Mouse (Mus musculus) myocyte (in vitro differentiated cells): ENCODE results near the gene Dnlz. TPM values are rescaled to one million over a fixed set of nuclear protein-coding genes. Genes with fewer than 3 reads are reported as not detected.

Experiments used
- H3K27me3 ChIP-seq: one replicate; pipeline ENCODE4 v1.6.1; 2011; ENCODE audit not compliant: control insufficient read depth, insufficient read depth, insufficient read length
- H3K36me3 ChIP-seq: one replicate; pipeline ENCODE4 v1.6.1; 2011; ENCODE audit not compliant: control insufficient read depth, insufficient read depth
- H3K4me2 ChIP-seq: one replicate; pipeline ENCODE4 v1.6.1; 2011; ENCODE audit warnings: low read depth, control low read depth
- H3K4me3 ChIP-seq: one replicate; pipeline ENCODE4 v1.5.1; 2011; ENCODE audit warnings: mild to moderate bottlenecking, control low read depth, moderate library complexity
- H3K79me2 ChIP-seq: one replicate; pipeline ENCODE4 v1.6.1; 2011; ENCODE audit not compliant: control insufficient read depth, insufficient read depth
- H3ac ChIP-seq: one replicate; pipeline ENCODE4 v1.6.1; 2011; ENCODE audit not compliant: control insufficient read depth, insufficient read length
- CEBPB ChIP-seq: IDR thresholded peaks from 2 replicates; pipeline ENCODE4 v1.6.1; 2011; ENCODE audit warnings: mild to moderate bottlenecking, moderate library complexity; ENCODE audit not compliant: poor library complexity, insufficient read depth, severe bottlenecking
- E2F4 ChIP-seq: IDR thresholded peaks from one replicate; pipeline ENCODE4 v1.6.1; 2011; ENCODE audit warnings: mild to moderate bottlenecking, control low read depth, moderate library complexity; ENCODE audit not compliant: insufficient read depth
- MAX ChIP-seq: IDR thresholded peaks from one replicate; pipeline ENCODE4 v1.6.1; 2011; ENCODE audit warnings: low read depth, mild to moderate bottlenecking, control low read depth
- MYOD1 ChIP-seq, 3 experiments: IDR thresholded peaks; one replicate each; pipeline ENCODE4 v1.6.1; 2011; ENCODE audit warnings: control low read depth in 2 of 3, low read depth in 2 of 3, mild to moderate bottlenecking in 2 of 3, moderate library complexity in 1 of 3; ENCODE audit not compliant: insufficient read length in 2 of 3, control insufficient read depth in 1 of 3
- MYOG ChIP-seq, 3 experiments: IDR thresholded peaks; one replicate each; pipeline ENCODE4 v1.6.1; 2011; ENCODE audit warnings: control low read depth in 2 of 3, low read depth in 2 of 3, mild to moderate bottlenecking in 2 of 3; ENCODE audit not compliant: insufficient read length in 2 of 3, control insufficient read depth in 1 of 3, insufficient read depth in 1 of 3
- POLR2A ChIP-seq: IDR thresholded peaks from one replicate; pipeline ENCODE4 v1.6.1; 2011; ENCODE audit warnings: low read depth, mild to moderate bottlenecking, control low read depth, moderate library complexity; ENCODE audit not compliant: insufficient read length
- POLR2AphosphoS2 ChIP-seq: IDR thresholded peaks from one replicate; pipeline ENCODE4 v1.6.1; 2011; ENCODE audit warnings: low read depth, control low read depth; ENCODE audit not compliant: insufficient read length
- REST ChIP-seq: IDR thresholded peaks from one replicate; pipeline ENCODE4 v1.6.1; 2011; ENCODE audit warnings: mild to moderate bottlenecking, control low read depth, moderate library complexity; ENCODE audit not compliant: insufficient read depth, insufficient read length
- SRF ChIP-seq: IDR thresholded peaks from one replicate; pipeline ENCODE4 v1.6.1; 2011; ENCODE audit warnings: low read depth; ENCODE audit not compliant: control insufficient read depth, insufficient read length
- TCF12 ChIP-seq: IDR thresholded peaks from one replicate; pipeline ENCODE4 v1.6.1; 2011; ENCODE audit warnings: mild to moderate bottlenecking, control low read depth; ENCODE audit not compliant: poor library complexity, insufficient read depth, severe bottlenecking
- TCF3 ChIP-seq: IDR thresholded peaks from one replicate; pipeline ENCODE4 v1.6.1; 2011; ENCODE audit warnings: low read depth, control low read depth; ENCODE audit not compliant: insufficient read length
- USF1 ChIP-seq: IDR thresholded peaks from one replicate; pipeline ENCODE4 v1.6.1; 2011; ENCODE audit warnings: low read depth, mild to moderate bottlenecking, control low read depth, moderate library complexity
- polyA plus RNA-seq: library from polyadenylated mRNA; unstranded; fragments of >200 nt; fragmentation: generic; extraction: Trizol; gene quantifications from one replicate; pipeline ENCODE4 v1.2.1, GENCODE M21; 2012; ENCODE audit warnings: missing spikeins

Gene Dnlz
- polyA plus RNA-seq, 1 experiment: 28.4 TPM

DNA sequence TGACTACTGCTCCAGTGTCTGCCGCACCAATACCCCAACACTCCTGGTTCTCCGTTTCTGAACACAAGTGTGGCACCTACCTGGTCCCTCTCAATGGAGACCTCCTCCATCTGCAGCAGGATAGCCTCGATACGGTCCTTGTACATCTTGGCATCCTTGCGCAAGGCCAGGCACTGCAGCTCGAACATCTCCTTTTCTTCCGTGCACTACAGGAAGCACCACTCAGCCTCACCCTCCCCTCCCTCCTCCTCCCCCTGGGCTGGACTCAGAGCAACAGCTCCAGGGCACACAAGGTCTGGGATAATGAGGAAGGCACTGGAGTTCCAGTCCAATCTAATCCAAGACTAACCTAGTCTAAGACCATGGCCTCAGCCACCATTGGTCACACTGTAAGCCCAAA lies 4.8 kb upstream of the Dnlz start:
- Histone ChIP-seq H3K27me3 (no peaks in the 10 kb centered on the region), H3K36me3 (no peaks in the 10 kb centered on the region), H3K79me2 (no peaks in the 10 kb centered on the region), H3K4me3 (no peak overlapping the region), H3K4me2 (no peak overlapping the region), H3ac (no peak overlapping the region)
- TF ChIP-seq SRF (no peak), USF1 (no peak)

DNA sequence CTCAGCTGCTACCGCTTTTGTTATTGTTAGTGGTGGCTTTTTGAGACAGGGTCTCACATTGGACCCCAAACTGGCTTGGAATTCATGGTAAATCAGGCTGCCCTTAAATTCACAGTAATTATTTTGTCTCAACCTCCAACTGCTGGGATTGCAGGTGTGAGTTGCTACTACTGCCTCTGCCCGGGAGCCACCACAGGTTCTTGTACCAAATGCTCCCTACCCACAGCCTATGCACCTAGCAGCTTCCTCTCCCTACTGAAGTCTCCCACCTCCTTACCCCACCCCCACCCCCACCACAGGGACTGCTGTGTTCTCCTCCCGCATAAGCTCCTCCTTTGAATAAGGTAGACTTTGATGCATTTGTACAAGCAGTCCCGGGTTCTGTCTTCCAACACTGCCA lies 4.3 kb upstream of the Dnlz start:
- H3ac ChIP-seq: no peak overlapping the region
- TF ChIP-seq CEBPB (no peak), TCF12 (no peak), REST (no peak), MYOG (IDR thresholded peaks at IDR 0.05; ENCODE audit: control insufficient read depth in 1 of 3, insufficient read depth in 1 of 3, insufficient read length in 2 of 3, low read depth in 2 of 3) (no peak), POLR2AphosphoS2 (no peak), MAX (no peak), TCF3 (no peak), E2F4 (no peak), POLR2A (no peak), MYOD1 (IDR thresholded peaks at IDR 0.05; ENCODE audit: control insufficient read depth in 1 of 3, insufficient read length in 2 of 3, low read depth in 2 of 3) (no peak), USF1 (no peak), SRF (no peak)
- no peaks in the 10 kb centered on the region for H3K27me3 ChIP-seq
- H3K36me3 ChIP-seq: no peaks in the 10 kb centered on the region
- no peak overlapping the region for H3K4me3 ChIP-seq
- H3K79me2 ChIP-seq: peaks cover 2% of the 10 kb centered on the region
- H3K4me2 ChIP-seq: no peak overlapping the region

DNA sequence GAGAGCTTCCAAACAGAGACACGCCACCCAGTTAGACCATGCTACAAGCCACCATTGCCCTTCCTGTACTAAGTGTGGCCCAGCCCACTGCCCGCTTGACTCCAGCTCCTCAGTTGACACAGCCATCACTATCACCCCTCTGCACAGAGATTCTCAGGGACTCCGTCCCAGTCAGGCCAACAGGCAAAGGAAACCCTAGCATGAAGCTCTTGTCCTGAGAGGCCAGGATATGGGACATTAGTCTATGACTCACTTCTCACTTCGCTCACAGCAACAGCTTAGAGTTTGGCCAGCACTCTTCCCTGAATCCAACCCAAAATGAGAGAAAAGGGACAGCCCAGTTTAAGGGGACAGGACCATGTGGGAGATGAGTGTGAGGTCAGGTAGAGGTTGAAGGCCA lies 2.5 kb upstream of the Dnlz start:
- Histone ChIP-seq H3K36me3 (no peaks in the 10 kb centered on the region), H3K4me3 (no peak overlapping the region), H3K27me3 (no peaks in the 10 kb centered on the region), H3K4me2 (no peak overlapping the region), H3K79me2 (peaks cover 11% of the 10 kb centered on the region), H3ac (no peak overlapping the region)
- TF ChIP-seq E2F4 (no peak), POLR2AphosphoS2 (no peak), REST (no peak), MYOG (IDR thresholded peaks at IDR 0.05; ENCODE audit: control insufficient read depth in 1 of 3, insufficient read depth in 1 of 3, insufficient read length in 2 of 3, low read depth in 2 of 3) (no peak), MYOD1 (IDR thresholded peaks at IDR 0.05; ENCODE audit: control insufficient read depth in 1 of 3, insufficient read length in 2 of 3, low read depth in 2 of 3) (no peak), TCF12 (no peak), TCF3 (no peak), USF1 (no peak), POLR2A (no peak)

DNA sequence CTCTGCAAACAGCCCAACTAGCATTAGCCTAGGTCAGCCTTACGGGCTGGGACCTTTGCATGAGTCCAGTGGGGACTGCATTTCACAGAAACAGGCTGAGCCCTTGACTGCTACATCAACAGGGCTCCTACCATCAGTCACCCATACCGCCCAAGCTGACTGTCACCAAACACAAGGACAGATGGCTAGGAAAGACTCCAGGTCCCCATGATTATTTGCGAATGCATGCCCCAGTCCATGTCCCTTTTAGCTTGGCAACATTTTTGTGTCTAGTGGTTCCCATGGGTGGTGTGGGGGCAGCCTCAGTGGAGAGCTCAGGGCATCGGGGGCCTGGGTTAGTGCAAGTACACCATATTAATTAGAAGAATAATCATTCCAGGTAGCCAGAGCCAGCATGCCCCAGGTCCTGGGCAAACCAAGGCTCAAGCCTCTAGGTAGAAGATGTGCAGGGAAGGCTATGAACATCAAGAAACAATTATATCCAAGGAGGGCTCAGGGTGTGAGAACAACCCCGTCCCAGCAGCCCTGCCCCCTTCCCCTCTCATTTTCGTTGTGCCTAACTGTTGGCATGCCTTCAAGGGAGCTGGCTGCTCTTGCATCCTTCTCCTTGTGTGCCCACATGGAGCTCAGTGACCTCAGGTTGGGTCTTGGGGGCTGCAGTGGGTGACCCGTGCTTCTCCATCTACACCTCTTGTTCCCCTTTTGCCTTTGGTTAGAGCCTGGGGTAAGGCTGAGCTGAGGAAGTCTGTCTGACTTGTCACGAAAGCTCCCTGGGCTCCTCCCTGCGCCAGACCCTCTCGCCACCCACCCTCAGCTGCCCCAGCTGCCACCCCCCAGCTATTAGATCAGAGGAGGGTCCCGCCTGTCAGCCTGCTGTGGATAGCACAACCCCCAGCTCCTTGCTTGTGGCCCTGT lies 1.4 kb upstream of the Dnlz start:
- H3K4me3 ChIP-seq: peak overlapping the region; percentile 56
- H3K79me2 ChIP-seq: peaks cover 11% of the 10 kb centered on the region
- no peaks in the 10 kb centered on the region for H3K36me3 ChIP-seq
- peak overlapping the region; percentile 83 for H3K4me2 ChIP-seq
- no peaks in the 10 kb centered on the region for H3K27me3 ChIP-seq
- H3ac ChIP-seq: no peak overlapping the region
- TF ChIP-seq MYOG (IDR thresholded peaks at IDR 0.05; ENCODE audit: control insufficient read depth in 1 of 3, insufficient read depth in 1 of 3, insufficient read length in 2 of 3, low read depth in 2 of 3) (no peak), REST (no peak), E2F4 (no peak), USF1 (no peak), TCF3 (no peak), TCF12 (no peak), SRF (no peak), MYOD1 (IDR thresholded peaks at IDR 0.05; ENCODE audit: control insufficient read depth in 1 of 3, insufficient read length in 2 of 3, low read depth in 2 of 3) (no peak)

DNA sequence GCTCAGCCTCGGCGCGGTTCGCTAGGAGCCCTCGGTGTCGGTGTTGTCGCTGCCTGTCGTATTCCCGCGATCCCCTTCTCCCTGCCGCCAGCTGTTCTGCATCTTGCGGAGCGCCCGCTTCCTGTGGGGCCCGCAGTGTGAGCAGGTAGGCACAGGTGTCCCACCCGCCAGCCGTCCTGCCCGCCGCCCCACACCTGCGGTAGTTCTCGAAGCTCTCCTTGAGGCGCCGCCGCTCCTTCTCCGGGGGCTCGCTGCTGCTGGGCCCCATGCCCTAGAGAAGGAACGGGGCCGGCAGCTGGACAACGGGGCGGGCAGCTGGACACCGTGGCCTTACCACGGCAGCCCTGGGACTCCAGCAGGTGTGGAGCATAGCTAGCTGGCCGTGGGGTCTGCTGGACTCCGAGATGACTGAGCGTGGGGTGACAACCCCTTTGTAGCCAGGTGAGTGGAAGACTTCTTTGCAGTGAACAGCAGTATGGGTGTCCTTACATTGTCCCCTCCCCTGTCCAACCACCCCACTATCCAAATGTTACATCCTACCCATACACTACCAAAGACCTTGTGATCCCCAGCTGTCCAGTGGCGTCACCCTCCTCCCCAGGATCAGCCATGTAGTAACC lies 491 bp upstream of the Dnlz start:
- Histone ChIP-seq H3K36me3 (peaks cover 4% of the 10 kb centered on the region), H3K27me3 (no peaks in the 10 kb centered on the region), H3ac (peak overlapping the region; percentile 86), H3K79me2 (peaks cover 11% of the 10 kb centered on the region), H3K4me2 (peak overlapping the region; percentile 83), H3K4me3 (peak overlapping the region; percentile 56)
- TF ChIP-seq USF1 (no peak), CEBPB (no peak), POLR2AphosphoS2 (no peak), MYOD1 (IDR thresholded peaks at IDR 0.05; ENCODE audit: control insufficient read depth in 1 of 3, insufficient read length in 2 of 3, low read depth in 2 of 3) (peak in 1 of 3 experiments; percentile 48), MYOG (IDR thresholded peaks at IDR 0.05; ENCODE audit: control insufficient read depth in 1 of 3, insufficient read depth in 1 of 3, insufficient read length in 2 of 3, low read depth in 2 of 3) (peak in 2 of 3 experiments; percentile 15 to 60), TCF3 (no peak), E2F4 (no peak), POLR2A (no peak)
